Mouse (Mus musculus) lung, embryonic 16.5 days (tissue): Measurements from ENCODE around the gene 1110004F10Rik. TPM values are rescaled to one million over a fixed set of nuclear protein-coding genes. Genes with fewer than 3 reads are reported as not detected.

ENCODE experiments used
- ATAC-seq: fragments of 200-750 bp; cut with Nextera tagmentation; 2 replicates; pipeline ENCODE4 v1.8.0; 2017; ENCODE audit warnings: low read depth, mild to moderate bottlenecking, moderate library complexity
- H3K27ac ChIP-seq: fragments of 300-500 bp; sonication (generic); 2 replicates; pipeline ENCODE4 v1.5.1; 2014; ENCODE audit warnings: mild to moderate bottlenecking, control low read depth, low read length
- H3K27me3 ChIP-seq: fragments of 300-500 bp; sonication (generic); 2 replicates; pipeline ENCODE4 v1.6.1; 2014; ENCODE audit warnings: low read depth, low read length, mixed read lengths; ENCODE audit not compliant: control insufficient read depth, insufficient read depth
- H3K36me3 ChIP-seq: fragments of 300-500 bp; sonication (generic); 2 replicates; pipeline ENCODE4 v1.6.1; 2014; ENCODE audit warnings: low read length; ENCODE audit not compliant: control insufficient read depth, insufficient read depth
- H3K4me1 ChIP-seq: fragments of 300-500 bp; sonication (generic); replicated peaks from 2 replicates; pipeline ENCODE4 v1.6.1; 2014; ENCODE audit warnings: low read length, mixed read lengths; ENCODE audit not compliant: control insufficient read depth, insufficient read depth
- H3K4me2 ChIP-seq: fragments of 300-500 bp; sonication (generic); 2 replicates; pipeline ENCODE4 v1.6.1; 2014; ENCODE audit warnings: low read depth, low read length, control low read depth
- H3K4me3 ChIP-seq: fragments of 300-500 bp; sonication (generic); 2 replicates; pipeline ENCODE4 v1.5.1; 2014; ENCODE audit warnings: mild to moderate bottlenecking, low read length, control low read depth
- H3K9ac ChIP-seq: fragments of 300-500 bp; sonication (generic); 2 replicates; pipeline ENCODE4 v1.6.1; 2014; ENCODE audit warnings: low read length, control low read depth
- H3K9me3 ChIP-seq: fragments of 300-500 bp; sonication (generic); 2 replicates; pipeline ENCODE4 v1.6.1; 2016; ENCODE audit warnings: low read length; ENCODE audit not compliant: control insufficient read depth
- WGBS: fragments of 180-500 bp; shearing (Covaris S2); extraction: QIAGEN DNeasy Blood & Tissue Kit; methylation state at CpG from one replicate; pipeline ENCODE4 v1.1.7; 2014; 5-methylcytosine and 5-hydroxymethylcytosine counted together
- polyA plus RNA-seq: library from polyadenylated mRNA; unstranded; fragments of >200 nt; fragmentation: Nextera tagmentation; extraction: Ambion mirVana; gene quantifications from 2 replicates; pipeline ENCODE4 v1.2.1, GENCODE M21; 2015

Gene 1110004F10Rik
- polyA plus RNA-seq, 1 experiment from 2014 or later = 249 TPM

DNA sequence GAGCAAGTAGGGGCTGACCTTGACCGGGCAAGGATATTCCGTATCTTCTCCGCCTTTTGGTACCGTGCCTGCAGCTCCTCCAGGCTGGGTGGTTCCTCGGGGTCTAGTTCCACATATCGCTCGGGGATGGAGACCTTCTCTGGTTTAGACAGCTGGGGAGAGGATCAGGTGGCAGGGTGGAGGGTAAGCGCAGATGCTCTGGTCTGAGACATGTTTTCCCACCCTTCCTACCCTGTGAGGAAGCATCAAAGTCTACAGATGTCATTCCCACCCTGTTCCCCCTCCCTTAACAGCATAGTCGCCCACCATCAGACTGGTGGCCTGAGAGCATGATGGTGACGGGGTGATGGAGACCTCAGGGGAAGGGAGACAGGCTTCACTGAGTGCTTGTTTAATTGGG lies 90.2 kb downstream of the 1110004F10Rik start:
- Histone ChIP-seq H3K4me2 (no peak overlapping the region), H3K4me3 (no peak overlapping the region), H3K9ac (no peak overlapping the region), H3K27me3 (no peaks in the 10 kb centered on the region), H3K36me3 (no peaks in the 10 kb centered on the region), H3K4me1 (peaks cover 2% of the 10 kb centered on the region; the same call in 1 of the 2 replicates), H3K27ac (no peak overlapping the region), H3K9me3 (no peaks in the 10 kb centered on the region)
- no peak for ATAC-seq
- 84% methylated on average over 10 of the region's 10 CpGs for WGBS

GRCm38 (mm10) chr7:116131390-116131789 lies 92.2 kb downstream of the 1110004F10Rik start:
- no peak for ATAC-seq
- Histone ChIP-seq H3K36me3 (no peaks in the 10 kb centered on the region), H3K4me1 (peaks cover 8% of the 10 kb centered on the region; the same call in 1 of the 2 replicates), H3K9me3 (no peaks in the 10 kb centered on the region), H3K4me2 (no peak overlapping the region), H3K4me3 (no peak overlapping the region), H3K27ac (no peak overlapping the region), H3K9ac (no peak overlapping the region), H3K27me3 (no peaks in the 10 kb centered on the region)
- 19% methylated on average over 4 of the region's 4 CpGs for WGBS

DNA sequence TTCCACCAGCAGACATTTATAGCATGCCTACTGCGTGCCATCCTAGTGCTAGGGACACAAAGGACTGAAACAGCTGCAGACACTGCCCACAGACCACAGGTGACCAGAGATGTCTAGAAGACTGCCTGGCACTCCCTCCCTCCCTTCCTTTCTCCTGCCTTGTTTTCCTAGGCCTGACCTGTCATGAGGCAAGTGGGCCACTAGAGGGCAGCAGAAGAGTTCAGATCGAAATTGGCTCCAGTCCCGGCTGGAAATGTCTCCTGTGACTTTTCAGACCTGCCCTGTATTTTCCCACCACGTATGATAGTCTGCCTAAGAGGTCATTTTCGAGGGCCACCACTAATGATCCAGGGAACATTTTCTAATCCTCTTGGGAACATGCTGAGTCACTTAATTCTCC lies 92.9 kb downstream of the 1110004F10Rik start:
- Histone ChIP-seq H3K4me2 (no peak overlapping the region), H3K27ac (no peak overlapping the region), H3K9me3 (no peaks in the 10 kb centered on the region), H3K9ac (no peak overlapping the region), H3K36me3 (no peaks in the 10 kb centered on the region), H3K4me1 (peaks cover 8% of the 10 kb centered on the region; the same call in 1 of the 2 replicates), H3K4me3 (no peak overlapping the region), H3K27me3 (no peaks in the 10 kb centered on the region)
- no peak for ATAC-seq
- WGBS = 5% methylated on average over 5 of the region's 5 CpGs

GRCm38 (mm10) chr7:116134413-116135292 lies 95.5 kb downstream of the 1110004F10Rik start:
- Histone ChIP-seq H3K9me3 (no peaks in the 10 kb centered on the region), H3K4me2 (peak overlapping the region; percentile 5; the same call in 1 of the 2 replicates), H3K9ac (no peak overlapping the region), H3K27ac (peak overlapping the region; percentile 63), H3K4me1 (peaks cover 12% of the 10 kb centered on the region; the same call in 1 of the 2 replicates), H3K36me3 (no peaks in the 10 kb centered on the region), H3K4me3 (no peak overlapping the region), H3K27me3 (no peaks in the 10 kb centered on the region)
- peak; percentile 83 for ATAC-seq
- 57% methylated on average over 31 of the region's 31 CpGs for WGBS

- H3K27me3 ChIP-seq = no peaks in the 10 kb centered on the region
- WGBS = 81% methylated on average over 12 of the region's 12 CpGs
- ATAC-seq = no peak
These were observed 98.0 kb downstream of the 1110004F10Rik start for GRCm38 (mm10) chr7:116137149-116137548.

DNA sequence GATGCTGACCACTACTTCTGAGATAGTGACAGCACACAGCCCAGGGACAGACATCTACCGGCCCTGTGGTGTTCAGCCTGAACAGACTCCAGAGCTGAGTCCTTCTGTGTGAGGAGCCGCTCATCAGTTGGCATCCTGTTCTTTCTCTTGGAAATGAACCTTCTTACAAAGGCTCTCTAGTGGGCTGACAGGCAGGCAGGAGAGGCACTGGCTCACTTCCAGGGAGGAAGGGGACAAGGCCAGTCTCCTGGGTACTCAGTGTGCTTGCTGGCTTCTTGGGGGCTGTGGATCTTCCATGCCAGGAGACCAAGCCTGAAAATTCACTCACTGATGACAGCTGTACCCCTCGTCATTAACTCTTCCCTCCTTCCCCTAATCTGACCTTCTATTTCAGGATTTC lies 98.5 kb downstream of the 1110004F10Rik start:
- H3K27ac ChIP-seq = no peak overlapping the region
- no peaks in the 10 kb centered on the region for H3K27me3 ChIP-seq
- no peaks in the 10 kb centered on the region for H3K36me3 ChIP-seq
- peaks cover 12% of the 10 kb centered on the region; the same call in 1 of the 2 replicates for H3K4me1 ChIP-seq
- H3K4me2 ChIP-seq = no peak overlapping the region
- no peak for ATAC-seq
- H3K9ac ChIP-seq = no peak overlapping the region
- WGBS = 58% methylated on average over 3 of the region's 3 CpGs
- H3K9me3 ChIP-seq = no peaks in the 10 kb centered on the region
- no peak overlapping the region for H3K4me3 ChIP-seq

More at GRCm38 (mm10) chr7:116137149-116137548, 98.0 kb downstream of the 1110004F10Rik start:
- H3K4me1 ChIP-seq = peaks cover 12% of the 10 kb centered on the region; the same call in 1 of the 2 replicates
- no peak overlapping the region for H3K4me3 ChIP-seq
- no peak overlapping the region for H3K4me2 ChIP-seq
- no peak overlapping the region for H3K27ac ChIP-seq
- no peaks in the 10 kb centered on the region for H3K9me3 ChIP-seq
- no peaks in the 10 kb centered on the region for H3K36me3 ChIP-seq
- no peak overlapping the region for H3K9ac ChIP-seq

- no peak overlapping the region for H3K4me3 ChIP-seq
- ATAC-seq = no peak
- no peaks in the 10 kb centered on the region for H3K9me3 ChIP-seq
- no peak overlapping the region for H3K27ac ChIP-seq
- no peak overlapping the region for H3K4me2 ChIP-seq
- no peak overlapping the region for H3K9ac ChIP-seq
- no peaks in the 10 kb centered on the region for H3K36me3 ChIP-seq
- H3K27me3 ChIP-seq = no peaks in the 10 kb centered on the region
- no peaks in the 10 kb centered on the region for H3K4me1 ChIP-seq
- whole genome bisulfite sequencing = 82% methylated on average over 6 of the region's 6 CpGs
These were observed 105.8 kb downstream of the 1110004F10Rik start for GRCm38 (mm10) chr7:116145030-116145429.

GRCm38 (mm10) chr7:116147114-116147513 lies 107.9 kb downstream of the 1110004F10Rik start:
- Histone ChIP-seq H3K36me3 (no peaks in the 10 kb centered on the region), H3K4me1 (no peaks in the 10 kb centered on the region), H3K9me3 (no peaks in the 10 kb centered on the region), H3K4me2 (no peak overlapping the region), H3K9ac (no peak overlapping the region), H3K27me3 (no peaks in the 10 kb centered on the region), H3K27ac (no peak overlapping the region), H3K4me3 (no peak overlapping the region)
- WGBS = 95% methylated on average over 2 of the region's 2 CpGs
- no peak for ATAC-seq

- ATAC-seq = no peak
- Histone ChIP-seq H3K36me3 (no peaks in the 10 kb centered on the region), H3K4me1 (no peaks in the 10 kb centered on the region), H3K9ac (no peak overlapping the region), H3K9me3 (no peaks in the 10 kb centered on the region), H3K4me3 (no peak overlapping the region), H3K4me2 (no peak overlapping the region), H3K27ac (no peak overlapping the region), H3K27me3 (no peaks in the 10 kb centered on the region)
- 69% methylated on average over 4 of the region's 4 CpGs for WGBS
These were observed 110.4 kb downstream of the 1110004F10Rik start for GRCm38 (mm10) chr7:116149568-116149967.
